ENCODE assay signal across 8 mouse cellular contexts in genomic region chr2:129296671-129297588, GRCm38 (mm10). TPM values are rescaled to one million over a fixed set of nuclear protein-coding genes. Genes with fewer than 3 reads are reported as not detected.
DNase-seq lines count a peak whose midpoint lies in the region; ATAC-seq and TF ChIP-seq lines count a peak whose summit lies in the region.

Gene Ckap2l, minus strand, starts transcription at chr2:129297212.

- peak; percentile 100 for ATAC-seq in forebrain, embryonic 12.5 days (ENCODE audit: low FRiP score)
- peak; percentile 100 for ATAC-seq in heart, postnatal 0 days (ENCODE audit: insufficient read depth, low read depth)
- peak; percentile 97 for ATAC-seq in liver, embryonic 16.5 days (ENCODE audit: low read depth)
- ATAC-seq in neural tube, embryonic 13.5 days (ENCODE audit: low read depth): peak; percentile 100

- peak; percentile 85 for TF ChIP-seq POLR2A in testis, adult 2 months (IDR thresholded peaks at IDR 0.05; ENCODE audit: control insufficient read depth, low read depth, low read length)

- peak within 1 kb of the TSS; percentile 80 for H3K4me2 ChIP-seq in forebrain, embryonic 12.5 days
- H3K4me2 ChIP-seq in heart, postnatal 0 days (ENCODE audit: low read depth, low read length): peak within 1 kb of the TSS; percentile 89
- peak within 1 kb of the TSS; percentile 89 for H3K4me2 ChIP-seq in liver, embryonic 16.5 days (ENCODE audit: low read depth, low read length)
- H3K4me2 ChIP-seq in neural tube, embryonic 13.5 days: peak within 1 kb of the TSS; percentile 80

- TF ChIP-seq EP300 in heart, postnatal 0 days (IDR thresholded peaks at IDR 0.05; ENCODE audit: low read depth): no peak; the same call in 1 of the 2 replicates

- peaks cover 3% of the 10 kb centered on the region; the same call in 1 of the 2 replicates for H3K27me3 ChIP-seq in E14TG2a.4 (ENCODE audit: insufficient read depth, low read length)
- H3K27me3 ChIP-seq in forebrain, embryonic 12.5 days: no peaks in the 10 kb centered on the region
- H3K27me3 ChIP-seq in heart, postnatal 0 days (ENCODE audit: control insufficient read depth, insufficient read depth, low read length): no peaks in the 10 kb centered on the region
- H3K27me3 ChIP-seq in liver, embryonic 16.5 days (ENCODE audit: control insufficient read depth, insufficient read depth, low read depth, low read length): peaks cover 3% of the 10 kb centered on the region; the same call in 1 of the 2 replicates
- no peaks in the 10 kb centered on the region for H3K27me3 ChIP-seq in neural tube, embryonic 13.5 days
- H3K27me3 ChIP-seq in testis, adult 2 months (ENCODE audit: control insufficient read depth, insufficient read depth, low read length): no peaks in the 10 kb centered on the region

- peak within 1 kb of the TSS; percentile 78 for H3K9ac ChIP-seq in forebrain, embryonic 12.5 days
- peak within 1 kb of the TSS; percentile 75 for H3K9ac ChIP-seq in heart, postnatal 0 days (replicated peaks; ENCODE audit: low read depth, low read length)
- H3K9ac ChIP-seq in liver, embryonic 16.5 days (ENCODE audit: low read depth, low read length): peak within 1 kb of the TSS; percentile 96
- peak within 1 kb of the TSS; percentile 86 for H3K9ac ChIP-seq in neural tube, embryonic 13.5 days

- peak within 1 kb of the TSS; percentile 99 for H3K4me3 ChIP-seq in E14TG2a.4 (replicated peaks; ENCODE audit: low read length)
- peak within 1 kb of the TSS; percentile 86 for H3K4me3 ChIP-seq in forebrain, embryonic 12.5 days (replicated peaks)
- H3K4me3 ChIP-seq in heart, postnatal 0 days (ENCODE audit: low read depth, low read length): peak within 1 kb of the TSS; percentile 93
- peak within 1 kb of the TSS; percentile 93 for H3K4me3 ChIP-seq in liver, embryonic 16.5 days (ENCODE audit: low read depth, low read length)
- H3K4me3 ChIP-seq in neural tube, embryonic 13.5 days: peak within 1 kb of the TSS; percentile 75
- peak within 1 kb of the TSS; percentile 99 for H3K4me3 ChIP-seq in testis, adult 2 months (ENCODE audit: control insufficient read depth, low read depth, low read length)

- H3K4me1 ChIP-seq in E14TG2a.4 (replicated peaks; ENCODE audit: low read depth, low read length): peaks cover 26% of the 10 kb centered on the region
- H3K4me1 ChIP-seq in forebrain, embryonic 12.5 days: peaks cover 21% of the 10 kb centered on the region
- H3K4me1 ChIP-seq in heart, postnatal 0 days (ENCODE audit: control insufficient read depth, insufficient read depth): peaks cover 13% of the 10 kb centered on the region
- peaks cover 17% of the 10 kb centered on the region for H3K4me1 ChIP-seq in liver, embryonic 16.5 days (ENCODE audit: control insufficient read depth, low read depth, low read length)
- H3K4me1 ChIP-seq in neural tube, embryonic 13.5 days (replicated peaks): peaks cover 18% of the 10 kb centered on the region
- H3K4me1 ChIP-seq in testis, adult 2 months (ENCODE audit: control insufficient read depth, insufficient read depth, low read length): peaks cover 3% of the 10 kb centered on the region

- H3K9me3 ChIP-seq in E14TG2a.4 (ENCODE audit: low read length): no peaks in the 10 kb centered on the region
- H3K9me3 ChIP-seq in forebrain, embryonic 12.5 days: no peaks in the 10 kb centered on the region
- no peaks in the 10 kb centered on the region for H3K9me3 ChIP-seq in heart, postnatal 0 days (replicated peaks; ENCODE audit: control insufficient read depth, low read length)
- no peaks in the 10 kb centered on the region for H3K9me3 ChIP-seq in liver, embryonic 16.5 days (replicated peaks; ENCODE audit: control insufficient read depth, low read length)
- no peaks in the 10 kb centered on the region for H3K9me3 ChIP-seq in neural tube, embryonic 13.5 days

- H3K36me3 ChIP-seq in E14TG2a.4 (ENCODE audit: insufficient read depth, low read length): peaks cover 19% of the 10 kb centered on the region
- H3K36me3 ChIP-seq in forebrain, embryonic 12.5 days (replicated peaks): no peaks in the 10 kb centered on the region; the same call in none of the 2 replicates
- no peaks in the 10 kb centered on the region for H3K36me3 ChIP-seq in heart, postnatal 0 days (replicated peaks; ENCODE audit: control insufficient read depth, insufficient read depth, low read length)
- H3K36me3 ChIP-seq in liver, embryonic 16.5 days (ENCODE audit: control insufficient read depth, insufficient read depth): peaks cover 6% of the 10 kb centered on the region
- H3K36me3 ChIP-seq in neural tube, embryonic 13.5 days: no peaks in the 10 kb centered on the region
- no peaks in the 10 kb centered on the region; the same call in 1 of the 2 replicates for H3K36me3 ChIP-seq in testis, adult 2 months (ENCODE audit: control insufficient read depth, insufficient read depth, low read length)

- peak within 1 kb of the TSS; percentile 94 for H3K27ac ChIP-seq in forebrain, embryonic 12.5 days
- H3K27ac ChIP-seq in heart, postnatal 0 days (ENCODE audit: low read depth): peak within 1 kb of the TSS; percentile 92
- H3K27ac ChIP-seq in liver, embryonic 16.5 days (ENCODE audit: low read length): peak within 1 kb of the TSS; percentile 97
- peak within 1 kb of the TSS; percentile 98 for H3K27ac ChIP-seq in neural tube, embryonic 13.5 days (replicated peaks)
- H3K27ac ChIP-seq in testis, adult 2 months (ENCODE audit: control insufficient read depth, insufficient read depth, low read depth, low read length): peak within 1 kb of the TSS; percentile 99

- DNase-seq in c-Kit-positive CD71-positive TER-119-positive erythroid progenitor cells, embryonic 14.5 days (ENCODE audit: low spot score): peak; percentile 99
- peak; percentile 99 for DNase-seq in heart, postnatal 0 days (ENCODE audit: low spot score)
- peak; percentile 96 to 97 for DNase-seq in kidney, postnatal 4 days

- WGBS in forebrain, embryonic 12.5 days: under 1% methylated on average over 50 of the region's 50 CpGs
- WGBS in heart, postnatal 0 days: under 1% methylated on average over 50 of the region's 50 CpGs
- WGBS in liver, embryonic 16.5 days (ENCODE audit: insufficient replicate concordance): under 1% methylated on average over 50 of the region's 50 CpGs
- WGBS in neural tube, embryonic 13.5 days: under 1% methylated on average over 50 of the region's 50 CpGs

- TF ChIP-seq CTCF in E14TG2a.4 (conservative IDR thresholded peaks at IDR 0.05; ENCODE audit: low read length): no peak
- no peak for TF ChIP-seq CTCF in heart, postnatal 0 days (IDR thresholded peaks at IDR 0.05; ENCODE audit: low read depth)
- no peak for TF ChIP-seq CTCF in testis, adult 2 months (IDR thresholded peaks at IDR 0.05; ENCODE audit: control insufficient read depth, insufficient read depth, insufficient replicate concordance, low read depth, low read length)

RNA-seq across cellular contexts. Expression of gene Ckap2l, which starts in this region (rescaled TPM):
- polyA plus RNA-seq in forebrain, embryonic 12.5 days (2016; fragmentation: Nextera tagmentation; extraction: Ambion mirVana): 60.1 and 67.2 TPM in 2 replicates
- total RNA-seq in heart, postnatal 0 days (2014; rRNA removed; ENCODE audit: low replicate concordance): 16.2 and 28.9 TPM in 2 replicates
- 12.3 and 12.6 TPM in 2 replicates for polyA plus RNA-seq in heart, postnatal 0 days (2015; fragmentation: Nextera tagmentation; extraction: Ambion mirVana)
- 24.6 and 27.2 TPM in 2 replicates for polyA plus RNA-seq in liver, embryonic 16.5 days (2015; fragmentation: Nextera tagmentation; extraction: Ambion mirVana)
- polyA plus RNA-seq in neural tube, embryonic 13.5 days (2015; fragmentation: Nextera tagmentation; extraction: Ambion mirVana): 10.0 and 13.1 TPM in 2 replicates
- polyA plus RNA-seq in testis, adult 2 months (2012; rRNA removed): 10.2 and 11.6 TPM in 2 replicates

Comparison
In these comparisons a context has a peak if more than half of its experiments do, and no peak if none do; other contexts are left out.
1. Peak in every context shown above with its lines: DNase-seq, ATAC-seq, H3K4me3 ChIP-seq and H3K27ac ChIP-seq.